Mouse (Mus musculus): Measurements from ENCODE around the gene Tbl1x.

DNA sequence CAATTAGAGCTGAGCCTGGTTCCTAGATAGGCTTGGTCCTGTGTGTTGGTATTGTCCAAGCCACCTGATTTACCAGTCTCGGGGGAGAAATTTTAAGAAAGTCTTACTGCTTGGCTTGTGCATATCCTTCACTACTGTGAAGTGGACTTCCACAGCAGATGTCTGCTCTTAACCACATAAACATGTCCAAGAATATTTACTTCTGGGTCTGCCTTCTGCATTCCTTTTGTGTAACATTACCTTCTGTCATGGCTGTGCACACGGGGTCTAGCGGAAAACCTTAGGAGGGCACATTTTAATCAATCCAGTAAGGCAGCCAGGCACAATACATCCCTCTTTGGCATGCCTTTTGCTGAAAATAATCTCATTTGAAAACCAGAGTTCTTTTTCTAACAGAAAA is 125.7 kb downstream of the Tbl1x start:
- TF ChIP-seq CTCF (IDR thresholded peaks at IDR 0.05; ENCODE audit: control insufficient read depth, insufficient read depth, insufficient read length) (no peak), MYOG (IDR thresholded peaks at IDR 0.05; ENCODE audit: control insufficient read depth, extremely low read depth, insufficient read length) (no peak)

Data from C2C12 (cell line).